Mouse (Mus musculus): ENCODE measurements around the gene Runx3. TPM values are rescaled to one million over a fixed set of nuclear protein-coding genes. Genes with fewer than 3 reads are reported as not detected.

Gene Runx3
- polyA plus RNA-seq, 1 experiment = not detected

- Histone ChIP-seq H3K4me1 (ENCODE audit: control insufficient read depth, insufficient read depth, low read length) (no peaks in the 10 kb centered on the region), H3K27ac (ENCODE audit: insufficient read depth, low read length) (no peak overlapping the region), H3K4me3 (ENCODE audit: insufficient read depth, low read length) (no peak overlapping the region)
- TF ChIP-seq CTCF (IDR thresholded peaks at IDR 0.05; ENCODE audit: extremely low read depth, insufficient read depth, low read length) (no peak), POLR2A (IDR thresholded peaks at IDR 0.05; ENCODE audit: extremely low read depth, insufficient read depth, low read length) (no peak)
These were observed 21.3 kb downstream of the Runx3 start for GRCm38 (mm10) chr4:135141720-135142119.

DNA sequence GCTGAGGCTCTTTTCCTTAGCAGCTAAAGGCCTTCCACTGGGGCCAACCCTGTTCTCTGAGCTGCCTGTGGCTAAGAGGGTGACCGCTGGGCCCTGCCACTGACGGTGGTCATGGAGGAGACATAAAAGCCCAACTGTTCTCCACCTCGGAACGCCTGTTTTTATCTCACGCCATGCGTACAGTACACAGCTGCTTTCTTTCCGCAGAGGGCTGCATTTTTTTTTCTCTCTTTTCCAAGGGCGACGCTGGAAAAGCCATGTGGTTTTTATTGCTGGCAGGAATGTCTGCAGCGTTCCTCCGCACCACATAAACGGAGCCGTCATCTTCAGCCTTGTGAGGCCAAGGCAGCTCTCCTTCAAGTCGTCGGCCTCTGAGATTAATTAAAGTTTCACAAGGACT is 26.3 kb downstream of the Runx3 start:
- Histone ChIP-seq H3K4me1 (ENCODE audit: control insufficient read depth, insufficient read depth, low read length) (no peaks in the 10 kb centered on the region), H3K4me3 (ENCODE audit: insufficient read depth, low read length) (no peak overlapping the region), H3K27ac (ENCODE audit: insufficient read depth, low read length) (no peak overlapping the region)
- no peak for TF ChIP-seq CTCF (IDR thresholded peaks at IDR 0.05; ENCODE audit: extremely low read depth, insufficient read depth, low read length)
- no peak for TF ChIP-seq POLR2A (IDR thresholded peaks at IDR 0.05; ENCODE audit: extremely low read depth, insufficient read depth, low read length)

DNA sequence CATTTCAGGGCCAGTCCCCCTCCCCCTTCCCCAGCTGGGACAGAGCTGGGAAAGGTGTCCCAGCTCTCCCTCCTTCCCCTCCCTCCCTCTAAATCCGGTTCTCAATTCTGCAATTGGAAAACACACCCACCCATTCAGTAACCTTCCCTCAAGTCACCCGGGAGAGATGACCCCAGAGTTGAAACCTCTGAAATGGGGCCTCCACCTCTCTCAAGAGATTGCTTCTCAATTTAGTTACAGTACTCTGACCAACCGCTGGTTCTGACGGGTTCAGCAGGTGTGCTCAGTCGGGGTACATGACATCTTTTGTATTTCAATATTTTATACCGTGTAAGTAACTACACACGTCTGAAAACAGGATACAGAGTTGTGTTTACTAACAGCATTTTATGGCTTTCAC is 28.2 kb downstream of the Runx3 start:
- Histone ChIP-seq H3K27ac (ENCODE audit: insufficient read depth, low read length) (no peak overlapping the region), H3K4me3 (ENCODE audit: insufficient read depth, low read length) (no peak overlapping the region), H3K4me1 (ENCODE audit: control insufficient read depth, insufficient read depth, low read length) (no peaks in the 10 kb centered on the region)
- no peak for TF ChIP-seq POLR2A (IDR thresholded peaks at IDR 0.05; ENCODE audit: extremely low read depth, insufficient read depth, low read length)
- no peak for TF ChIP-seq CTCF (IDR thresholded peaks at IDR 0.05; ENCODE audit: extremely low read depth, insufficient read depth, low read length)

- Histone ChIP-seq H3K4me3 (ENCODE audit: insufficient read depth, low read length) (no peak overlapping the region), H3K4me1 (ENCODE audit: control insufficient read depth, insufficient read depth, low read length) (no peaks in the 10 kb centered on the region), H3K27ac (ENCODE audit: insufficient read depth, low read length) (no peak overlapping the region)
- TF ChIP-seq POLR2A (IDR thresholded peaks at IDR 0.05; ENCODE audit: extremely low read depth, insufficient read depth, low read length) (no peak), CTCF (IDR thresholded peaks at IDR 0.05; ENCODE audit: extremely low read depth, insufficient read depth, low read length) (peak; percentile 60)
These were observed 29.8 kb downstream of the Runx3 start for GRCm38 (mm10) chr4:135150031-135150801.

GRCm38 (mm10) chr4:135151111-135151987 is 30.9 kb downstream of the Runx3 start:
- Histone ChIP-seq H3K4me1 (ENCODE audit: control insufficient read depth, insufficient read depth, low read length) (no peaks in the 10 kb centered on the region), H3K4me3 (ENCODE audit: insufficient read depth, low read length) (no peak overlapping the region), H3K27ac (ENCODE audit: insufficient read depth, low read length) (no peak overlapping the region)
- TF ChIP-seq CTCF (IDR thresholded peaks at IDR 0.05; ENCODE audit: extremely low read depth, insufficient read depth, low read length) = no peak
- TF ChIP-seq POLR2A (IDR thresholded peaks at IDR 0.05; ENCODE audit: extremely low read depth, insufficient read depth, low read length) = no peak

DNA sequence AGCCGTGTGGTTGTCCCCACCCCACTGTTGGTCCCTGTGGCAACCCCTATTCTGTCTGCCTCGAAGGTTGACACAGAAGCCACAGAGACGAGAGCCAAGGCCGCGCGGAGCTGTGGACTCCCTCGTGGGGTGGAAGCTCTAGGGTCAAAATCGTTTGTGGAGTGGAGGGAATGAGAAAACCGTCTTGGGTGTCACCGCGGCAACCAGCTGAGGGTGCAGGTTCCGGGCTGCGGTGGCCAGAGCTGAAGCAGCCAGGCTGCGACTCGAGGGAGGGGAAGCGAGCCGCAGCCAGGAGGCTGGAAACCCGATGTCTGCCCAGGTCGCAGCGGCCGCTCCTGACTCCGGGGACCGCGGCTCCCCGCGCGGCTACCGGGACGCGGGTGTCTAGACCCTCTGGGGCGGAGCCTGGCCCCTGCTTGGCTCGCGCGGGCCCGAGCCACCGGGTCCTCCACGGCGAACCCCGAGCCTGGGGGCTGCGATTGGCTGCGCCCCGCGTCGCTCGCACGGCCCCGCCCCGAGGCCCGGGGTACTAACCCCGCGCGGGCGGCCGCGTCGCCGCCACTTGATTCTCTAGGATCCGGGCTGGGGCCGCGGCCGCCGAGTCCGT is 31.6 kb downstream of the Runx3 start:
- no peak for TF ChIP-seq CTCF (IDR thresholded peaks at IDR 0.05; ENCODE audit: extremely low read depth, insufficient read depth, low read length)
- no peak for TF ChIP-seq POLR2A (IDR thresholded peaks at IDR 0.05; ENCODE audit: extremely low read depth, insufficient read depth, low read length)
- H3K4me3 ChIP-seq (ENCODE audit: insufficient read depth, low read length) = no peak overlapping the region

DNA sequence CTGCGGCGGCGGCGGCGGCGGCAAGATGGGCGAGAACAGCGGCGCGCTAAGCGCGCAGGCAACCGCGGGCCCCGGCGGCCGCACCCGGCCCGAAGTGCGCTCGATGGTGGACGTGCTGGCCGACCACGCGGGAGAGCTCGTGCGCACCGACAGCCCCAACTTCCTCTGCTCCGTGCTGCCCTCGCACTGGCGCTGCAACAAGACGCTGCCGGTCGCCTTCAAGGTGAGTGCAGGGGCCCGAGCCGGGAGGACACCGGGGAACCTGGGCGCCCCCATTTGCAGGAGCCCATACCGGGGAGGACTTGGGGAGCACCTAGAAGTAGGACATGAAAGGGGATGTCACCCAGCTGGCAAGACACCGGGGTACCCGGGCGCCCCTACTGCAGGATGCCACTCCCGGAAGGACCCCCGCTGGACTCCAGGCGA is 32.4 kb downstream of the Runx3 start:
- H3K4me1 ChIP-seq (ENCODE audit: control insufficient read depth, insufficient read depth, low read length) = no peaks in the 10 kb centered on the region
- no peak overlapping the region for H3K4me3 ChIP-seq (ENCODE audit: insufficient read depth, low read length)
- TF ChIP-seq POLR2A (IDR thresholded peaks at IDR 0.05; ENCODE audit: extremely low read depth, insufficient read depth, low read length) (no peak), CTCF (IDR thresholded peaks at IDR 0.05; ENCODE audit: extremely low read depth, insufficient read depth, low read length) (no peak)
- H3K27ac ChIP-seq (ENCODE audit: insufficient read depth, low read length) = no peak overlapping the region

More for the DNA sequence above, 31.6 kb downstream of the Runx3 start:
- Histone ChIP-seq H3K4me1 (ENCODE audit: control insufficient read depth, insufficient read depth, low read length) (no peaks in the 10 kb centered on the region), H3K27ac (ENCODE audit: insufficient read depth, low read length) (no peak overlapping the region)

GRCm38 (mm10) chr4:135153260-135154088 is 33.0 kb downstream of the Runx3 start:
- Histone ChIP-seq H3K4me3 (ENCODE audit: insufficient read depth, low read length) (no peak overlapping the region), H3K4me1 (ENCODE audit: control insufficient read depth, insufficient read depth, low read length) (no peaks in the 10 kb centered on the region), H3K27ac (ENCODE audit: insufficient read depth, low read length) (no peak overlapping the region)
- TF ChIP-seq POLR2A (IDR thresholded peaks at IDR 0.05; ENCODE audit: extremely low read depth, insufficient read depth, low read length) (no peak), CTCF (IDR thresholded peaks at IDR 0.05; ENCODE audit: extremely low read depth, insufficient read depth, low read length) (no peak)

Data from cortical plate, adult 2 months (tissue).